Mouse (Mus musculus): ENCODE data around the gene Arhgef9. TPM values are rescaled to one million over a fixed set of nuclear protein-coding genes. Genes with fewer than 3 reads are reported as not detected.
A peak's percentile ranks its signal among the peaks of the same experiment; 100 is the strongest.

Gene Arhgef9
- 24.2 and 24.9 TPM in 2 replicates for polyA plus RNA-seq (2016; fragmentation: Nextera tagmentation; extraction: Ambion mirVana)

- ATAC-seq (ENCODE audit: low FRiP score), result peak; percentile 84
- Histone ChIP-seq H3K4me2 (peak within 1 kb of the TSS; percentile 55), H3K9me3 (no peaks in the 10 kb centered on the region), H3K4me3 (replicated peaks) (peak within 1 kb of the TSS; percentile 37), H3K36me3 (replicated peaks) (no peaks in the 10 kb centered on the region), H3K9ac (peak within 1 kb of the TSS; percentile 42), H3K27ac (no peak within 1 kb of the TSS; the same call in 1 of the 2 replicates), H3K4me1 (no peaks in the 10 kb centered on the region), H3K27me3 (0 out of 2 replicates have a peak, but pooled peaks cover 12% of the 10 kb centered on the region)
- 25% methylated on average over 20 of the region's 24 CpGs for WGBS
Observed at GRCm38 (mm10) chrX:95196104-95196919, at the start of gene Arhgef9. TSS of gene Arhgef9 (minus strand) at chrX:95196856.

- Histone ChIP-seq H3K27me3 (no peaks in the 10 kb centered on the region), H3K4me2 (no peak overlapping the region), H3K36me3 (replicated peaks) (no peaks in the 10 kb centered on the region), H3K27ac (no peak overlapping the region), H3K9me3 (no peaks in the 10 kb centered on the region), H3K9ac (no peak overlapping the region), H3K4me3 (replicated peaks) (no peak overlapping the region), H3K4me1 (no peaks in the 10 kb centered on the region)
- peak; percentile 78 for ATAC-seq (ENCODE audit: low FRiP score)
Observed at GRCm38 (mm10) chrX:95238896-95239295, 42.2 kb upstream of the Arhgef9 start.

- peak overlapping the region; percentile 37 for H3K4me3 ChIP-seq (replicated peaks)
- H3K27me3 ChIP-seq, result 0 out of 2 replicates have a peak, but pooled peaks cover 12% of the 10 kb centered on the region
- H3K9me3 ChIP-seq, result no peaks in the 10 kb centered on the region
- no peaks in the 10 kb centered on the region for H3K4me1 ChIP-seq
- peak overlapping the region; percentile 42; the same call in 1 of the 2 replicates for H3K9ac ChIP-seq
- no peaks in the 10 kb centered on the region for H3K36me3 ChIP-seq (replicated peaks)
- 32% methylated on average over 3 of the region's 3 CpGs for WGBS
- ATAC-seq (ENCODE audit: low FRiP score), result peak; percentile 30; the same call in 1 of the 2 replicates
- H3K4me2 ChIP-seq, result peak overlapping the region; percentile 55
- no peak overlapping the region for H3K27ac ChIP-seq
Observed at GRCm38 (mm10) chrX:95195363-95196103, 1.1 kb downstream of the Arhgef9 start.

- H3K4me1 ChIP-seq, result no peaks in the 10 kb centered on the region
Observed at GRCm38 (mm10) chrX:95175978-95176377, 20.7 kb downstream of the Arhgef9 start.

GRCm38 (mm10) chrX:95166317-95166716 lies 30.3 kb downstream of the Arhgef9 start:
- H3K4me1 ChIP-seq, result peaks cover 18% of the 10 kb centered on the region
- H3K4me3 ChIP-seq (replicated peaks), result peak overlapping the region; percentile 43
- 20% methylated on average over 16 of the region's 16 CpGs for WGBS
- no peaks in the 10 kb centered on the region for H3K9me3 ChIP-seq
- peak overlapping the region; percentile 62 for H3K4me2 ChIP-seq
- peak overlapping the region; percentile 55 for H3K9ac ChIP-seq
- peak overlapping the region; percentile 89 for H3K27ac ChIP-seq
- no peaks in the 10 kb centered on the region for H3K27me3 ChIP-seq
- ATAC-seq (ENCODE audit: low FRiP score), result peak; percentile 99
- no peaks in the 10 kb centered on the region for H3K36me3 ChIP-seq (replicated peaks)

More at GRCm38 (mm10) chrX:95175978-95176377, 20.7 kb downstream of the Arhgef9 start:
- 15% methylated on average over 3 of the region's 3 CpGs for WGBS
- H3K27ac ChIP-seq, result no peak overlapping the region
- no peak overlapping the region for H3K9ac ChIP-seq
- no peak overlapping the region for H3K4me3 ChIP-seq (replicated peaks)
- H3K27me3 ChIP-seq, result no peaks in the 10 kb centered on the region
- ATAC-seq (ENCODE audit: low FRiP score), result no peak
- no peak overlapping the region for H3K4me2 ChIP-seq
- no peaks in the 10 kb centered on the region for H3K9me3 ChIP-seq
- no peaks in the 10 kb centered on the region for H3K36me3 ChIP-seq (replicated peaks)

GRCm38 (mm10) chrX:95165671-95166127 lies 31.0 kb downstream of the Arhgef9 start:
- peak; percentile 54 for ATAC-seq (ENCODE audit: low FRiP score)
- no peaks in the 10 kb centered on the region for H3K9me3 ChIP-seq
- H3K27me3 ChIP-seq, result no peaks in the 10 kb centered on the region
- peak overlapping the region; percentile 43 for H3K4me3 ChIP-seq (replicated peaks)
- H3K4me2 ChIP-seq, result peak overlapping the region; percentile 62
- peak overlapping the region; percentile 55 for H3K9ac ChIP-seq
- H3K4me1 ChIP-seq, result peaks cover 18% of the 10 kb centered on the region
- H3K36me3 ChIP-seq (replicated peaks), result no peaks in the 10 kb centered on the region
- H3K27ac ChIP-seq, result peak overlapping the region; percentile 89
- WGBS, result 25% methylated on average over 9 of the region's 9 CpGs

- H3K9me3 ChIP-seq, result no peaks in the 10 kb centered on the region
- peak overlapping the region; percentile 62 for H3K4me2 ChIP-seq
- ATAC-seq (ENCODE audit: low FRiP score), result no peak
- WGBS, result 57% methylated on average over 6 of the region's 6 CpGs
- peaks cover 18% of the 10 kb centered on the region for H3K4me1 ChIP-seq
- H3K4me3 ChIP-seq (replicated peaks), result peak overlapping the region; percentile 13; the same call in 1 of the 2 replicates
- no peaks in the 10 kb centered on the region for H3K27me3 ChIP-seq
- H3K9ac ChIP-seq, result no peak overlapping the region
- no peak overlapping the region for H3K27ac ChIP-seq
- H3K36me3 ChIP-seq (replicated peaks), result no peaks in the 10 kb centered on the region
Observed at GRCm38 (mm10) chrX:95164140-95164539, 32.5 kb downstream of the Arhgef9 start.

GRCm38 (mm10) chrX:95163452-95163851 lies 33.2 kb downstream of the Arhgef9 start:
- Histone ChIP-seq H3K9me3 (no peaks in the 10 kb centered on the region), H3K4me3 (replicated peaks) (no peak overlapping the region), H3K4me2 (peak overlapping the region; percentile 62), H3K9ac (no peak overlapping the region), H3K27ac (no peak overlapping the region), H3K36me3 (replicated peaks) (no peaks in the 10 kb centered on the region), H3K27me3 (no peaks in the 10 kb centered on the region), H3K4me1 (peaks cover 18% of the 10 kb centered on the region)
- ATAC-seq (ENCODE audit: low FRiP score), result no peak

- H3K9ac ChIP-seq, result no peak overlapping the region
- ATAC-seq (ENCODE audit: low FRiP score), result no peak
- no peak overlapping the region for H3K27ac ChIP-seq
- 34% methylated on average over 9 of the region's 9 CpGs for WGBS
- H3K4me1 ChIP-seq, result peaks cover 10% of the 10 kb centered on the region; the same call in 1 of the 2 replicates
- H3K27me3 ChIP-seq, result peaks cover 6% of the 10 kb centered on the region; the same call in 1 of the 2 replicates
- H3K4me2 ChIP-seq, result no peak overlapping the region
- no peaks in the 10 kb centered on the region for H3K9me3 ChIP-seq
- no peak overlapping the region for H3K4me3 ChIP-seq (replicated peaks)
- no peaks in the 10 kb centered on the region for H3K36me3 ChIP-seq (replicated peaks)
Observed at GRCm38 (mm10) chrX:95156833-95157386, 39.7 kb downstream of the Arhgef9 start.

GRCm38 (mm10) chrX:95138636-95139035 lies 58.0 kb downstream of the Arhgef9 start:
- Histone ChIP-seq H3K27ac (no peak overlapping the region), H3K36me3 (replicated peaks) (no peaks in the 10 kb centered on the region), H3K4me1 (no peaks in the 10 kb centered on the region), H3K9ac (no peak overlapping the region), H3K27me3 (no peaks in the 10 kb centered on the region; the same call in 1 of the 2 replicates), H3K9me3 (no peaks in the 10 kb centered on the region), H3K4me2 (no peak overlapping the region), H3K4me3 (replicated peaks) (no peak overlapping the region)
- 84% methylated on average over 4 of the region's 4 CpGs for WGBS
- ATAC-seq (ENCODE audit: low FRiP score), result no peak

GRCm38 (mm10) chrX:95133502-95133901 lies 63.2 kb downstream of the Arhgef9 start:
- no peaks in the 10 kb centered on the region for H3K9me3 ChIP-seq
- no peaks in the 10 kb centered on the region for H3K36me3 ChIP-seq (replicated peaks)
- no peak overlapping the region for H3K9ac ChIP-seq
- WGBS, result 89% methylated on average over 5 of the region's 5 CpGs
- H3K27ac ChIP-seq, result no peak overlapping the region
- no peak overlapping the region for H3K4me2 ChIP-seq
- no peaks in the 10 kb centered on the region; the same call in 1 of the 2 replicates for H3K27me3 ChIP-seq
- no peak for ATAC-seq (ENCODE audit: low FRiP score)
- no peak overlapping the region for H3K4me3 ChIP-seq (replicated peaks)
- H3K4me1 ChIP-seq, result no peaks in the 10 kb centered on the region

- no peak overlapping the region for H3K9ac ChIP-seq
- ATAC-seq (ENCODE audit: low FRiP score), result no peak
- H3K27me3 ChIP-seq, result no peaks in the 10 kb centered on the region; the same call in 1 of the 2 replicates
- no peak overlapping the region for H3K4me3 ChIP-seq (replicated peaks)
- H3K4me2 ChIP-seq, result no peak overlapping the region
- no peak overlapping the region for H3K27ac ChIP-seq
- no peaks in the 10 kb centered on the region for H3K9me3 ChIP-seq
- 100% methylated on average over 1 of the region's 1 CpGs for WGBS
- H3K36me3 ChIP-seq (replicated peaks), result no peaks in the 10 kb centered on the region
- no peaks in the 10 kb centered on the region for H3K4me1 ChIP-seq
Observed at GRCm38 (mm10) chrX:95132996-95133395, 63.7 kb downstream of the Arhgef9 start.
